Mouse (Mus musculus): ENCODE data around the gene Samd10.
A peak's percentile ranks its signal among the peaks of the same experiment; 100 is the strongest.

DNA sequence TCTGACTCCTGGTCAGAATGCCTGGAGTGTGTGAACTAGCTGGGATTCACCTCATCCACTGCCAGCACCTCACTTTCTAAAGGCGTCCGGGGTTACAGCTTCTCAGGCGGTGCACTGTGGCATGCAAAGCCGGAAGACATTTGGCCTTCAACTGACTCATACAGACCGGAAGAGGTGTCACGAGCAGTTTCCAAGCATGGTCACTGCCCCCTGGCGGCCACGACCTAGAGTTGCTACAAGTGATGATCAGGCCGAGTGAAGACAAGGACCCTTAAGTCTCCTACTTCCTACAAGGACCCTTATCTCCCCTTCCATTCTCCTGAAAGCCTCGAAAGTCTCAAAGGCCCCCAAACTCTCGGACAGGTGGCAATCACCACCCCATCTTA, 18.0 kb downstream of the Samd10 start:
- TF ChIP-seq CTCF (IDR thresholded peaks at IDR 0.05; ENCODE audit: low read depth) (peak; percentile 91), EP300 (IDR thresholded peaks at IDR 0.05; ENCODE audit: low read depth) (no peak)
